Mouse (Mus musculus) bone marrow, adult 2 months (tissue): ENCODE data around the gene Ang5.
"Not testable (repeated sequence)": the region's sequence is repeated elsewhere in the genome, so short reads cannot be mapped to it uniquely, and the experiment has no call there.

ENCODE experiments used
- CTCF ChIP-seq: fragments of 200-500 bp; IDR thresholded peaks from 2 replicates; pipeline ENCODE4 v1.5.1; 2011; ENCODE audit warnings: low read length, control low read depth; ENCODE audit not compliant: control insufficient read depth, insufficient read depth
- POLR2A ChIP-seq: fragments of 200-500 bp; IDR thresholded peaks from 2 replicates; pipeline ENCODE4 v1.6.1; 2011; ENCODE audit warnings: low read depth, mild to moderate bottlenecking, control low read depth, low read length, borderline replicate concordance; ENCODE audit not compliant: control insufficient read depth

DNA sequence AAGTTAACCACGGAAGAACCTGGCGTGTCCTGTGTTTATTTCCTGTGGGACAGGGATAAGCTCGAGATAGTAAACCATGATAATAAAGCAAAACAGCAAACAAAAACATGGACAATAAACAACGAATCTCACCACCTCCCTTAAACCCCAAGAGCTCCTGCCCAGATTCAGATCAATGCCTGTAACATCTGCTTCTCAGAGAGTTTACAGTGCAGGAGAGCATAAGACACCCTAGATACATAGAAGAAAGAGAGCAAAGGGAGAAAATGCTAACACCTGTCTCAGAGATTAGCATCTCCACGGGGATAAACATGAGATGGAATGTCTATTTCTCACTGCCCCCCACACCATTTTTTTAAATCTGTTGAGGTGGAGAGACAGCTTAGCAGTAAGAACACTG lies 23.5 kb upstream of the Ang5 start:
- TF ChIP-seq CTCF, POLR2A: not testable (repeated sequence)
